Mouse (Mus musculus): ENCODE data around the gene Cd44.

GRCm38 (mm10) chr2:102933787-102934186 is 32.3 kb upstream of the Cd44 start:
- TF ChIP-seq CTCF (IDR thresholded peaks at IDR 0.05; ENCODE audit: low read depth) = no peak
- TF ChIP-seq EP300 (IDR thresholded peaks at IDR 0.05; ENCODE audit: low read depth) = no peak

Data from heart, postnatal 0 days (tissue).